Mouse (Mus musculus): Measurements from ENCODE around the gene Ugt1a7c.

DNA sequence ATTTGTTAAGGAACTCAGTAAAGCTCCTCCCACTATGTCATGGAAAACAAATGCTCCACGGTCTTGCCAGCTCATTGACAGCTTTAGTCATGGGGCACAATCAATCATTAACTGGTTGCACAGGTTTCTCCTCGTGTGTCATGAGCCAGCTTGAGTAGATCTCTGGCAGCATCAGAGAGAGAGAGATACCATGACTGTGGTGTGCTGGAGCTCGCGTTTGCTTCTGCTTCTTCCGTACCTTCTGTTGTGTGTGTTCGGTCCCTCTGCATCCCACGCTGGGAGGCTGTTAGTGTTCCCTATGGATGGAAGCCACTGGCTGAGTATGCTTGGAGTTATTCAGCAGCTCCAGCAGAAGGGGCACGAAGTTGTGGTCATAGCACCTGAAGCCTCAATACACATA lies 117.0 kb downstream of the Ugt1a7c start, which contains the start of gene Ugt1a1:
- TF ChIP-seq CTCF (IDR thresholded peaks at IDR 0.05; ENCODE audit: borderline replicate concordance, control insufficient read depth, extremely low read depth, insufficient read depth, low read length, poor library complexity) (no peak), POLR2A (IDR thresholded peaks at IDR 0.05; ENCODE audit: control insufficient read depth, extremely low read depth, insufficient read depth, low read length, poor library complexity) (no peak)

Data from thymus, adult 2 months (tissue).